Comparison of ENCODE assay signal across 19 mouse cellular contexts in the genomic region with DNA sequence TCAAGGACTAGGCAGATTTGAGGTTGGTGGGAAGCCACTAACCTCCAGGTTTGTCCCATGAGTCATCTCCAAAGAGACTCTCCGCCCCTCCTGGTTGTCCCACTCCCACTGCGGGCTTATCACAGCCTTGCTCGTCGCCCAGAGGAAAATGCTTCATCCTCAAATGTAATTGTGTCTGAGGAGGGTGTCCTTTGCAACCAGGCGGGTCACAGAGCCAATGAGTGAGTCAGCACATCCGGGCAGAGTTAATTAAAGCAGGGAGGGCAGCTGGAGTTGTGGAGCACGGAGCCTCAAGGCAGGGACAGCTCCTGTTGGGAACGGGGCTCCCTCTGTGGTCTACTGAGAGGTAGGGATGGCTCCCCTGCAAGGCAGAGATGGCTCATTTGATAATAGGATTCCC. TPM values are rescaled to one million over a fixed set of nuclear protein-coding genes. Genes with fewer than 3 reads are reported as not detected.
DNase-seq lines count a peak whose midpoint lies in the region; ATAC-seq and TF ChIP-seq lines count a peak whose summit lies in the region.
"Had no signal": no experiment of that assay in that cellular context is flagged by ENCODE, and none has a peak within 500 bp of the region (broad histone marks: within the 10 kb centered on the region; RNA-seq: fewer than 3 reads in every experiment).

No protein-coding gene starts in this region.

- no peak overlapping the region for H3K9ac ChIP-seq in midbrain, embryonic 11.5 days (ENCODE audit: low read length)
- H3K9ac ChIP-seq in midbrain, postnatal 0 days (replicated peaks; ENCODE audit: low read length, poor library complexity, severe bottlenecking): no peak overlapping the region
- H3K9ac ChIP-seq: forebrain, postnatal 0 days; heart, embryonic 15.5 days; hindbrain, embryonic 14.5 days; liver, embryonic 14.5 days; midbrain, embryonic 13.5 days had no signal

- intact Hi-C loops in heart, postnatal 25 days (cut with DNase I): no loop called here

- no peak overlapping the region for H3K4me3 ChIP-seq in midbrain, embryonic 11.5 days (ENCODE audit: low read depth, low read length)
- H3K4me3 ChIP-seq in midbrain, postnatal 0 days (ENCODE audit: low read depth, low read length): no peak overlapping the region
- H3K4me3 ChIP-seq: heart, embryonic 15.5 days; midbrain, embryonic 13.5 days had no signal

- no peaks in the 10 kb centered on the region for H3K4me1 ChIP-seq in midbrain, embryonic 11.5 days (ENCODE audit: control insufficient read depth, insufficient read depth, low read length)
- no peaks in the 10 kb centered on the region for H3K4me1 ChIP-seq in midbrain, postnatal 0 days (ENCODE audit: insufficient read depth, low read length)

- no peak overlapping the region for H3K27ac ChIP-seq in midbrain, embryonic 11.5 days (ENCODE audit: low read depth, low read length)
- H3K27ac ChIP-seq in midbrain, postnatal 0 days (ENCODE audit: low read depth, low read length): no peak overlapping the region
- H3K27ac ChIP-seq: heart, embryonic 15.5 days; hindbrain, embryonic 14.5 days; liver, embryonic 14.5 days; midbrain, embryonic 13.5 days had no signal

- TF ChIP-seq CTCF in midbrain, postnatal 0 days (IDR thresholded peaks at IDR 0.05): no peak

- peak; percentile 42 to 49 for DNase-seq in heart, adult 18-20 months
- no peak for DNase-seq in heart, postnatal 25 days (ENCODE audit: low spot score)
- DNase-seq in midbrain, embryonic 11.5 days (ENCODE audit: low spot score, missing footprints): peak; percentile 77
- no peak for DNase-seq in midbrain, postnatal 0 days (ENCODE audit: low spot score)
- peak; percentile 88 for DNase-seq in Muller cell, postnatal 12 days (ENCODE audit: inconsistent ontology term)
- DNase-seq in natural killer cell, adult 2 months (ENCODE audit: low spot score in 2 of 2): no peak
- DNase-seq: cerebellum, adult 11 months; cerebellum, postnatal 25 days; forebrain, postnatal 0 days; gastrocnemius, postnatal 14 days; kidney, postnatal 14 days; lung, postnatal 14 days; right cerebral cortex, postnatal 25 days had no signal

- H3K9me3 ChIP-seq in midbrain, embryonic 11.5 days (ENCODE audit: control insufficient read depth, low read length): no peaks in the 10 kb centered on the region
- no peaks in the 10 kb centered on the region for H3K9me3 ChIP-seq in midbrain, postnatal 0 days (ENCODE audit: low read length)
- H3K9me3 ChIP-seq: heart, embryonic 15.5 days; midbrain, embryonic 13.5 days had no signal

- H3K36me3 ChIP-seq in midbrain, embryonic 11.5 days (ENCODE audit: control insufficient read depth, insufficient read depth, low read length): no peaks in the 10 kb centered on the region
- H3K36me3 ChIP-seq in midbrain, postnatal 0 days (ENCODE audit: insufficient read depth, low read length): no peaks in the 10 kb centered on the region
- H3K36me3 ChIP-seq: heart, embryonic 15.5 days; midbrain, embryonic 13.5 days had no signal

- no peak overlapping the region for H3K4me2 ChIP-seq in midbrain, embryonic 11.5 days
- no peak overlapping the region for H3K4me2 ChIP-seq in midbrain, postnatal 0 days (ENCODE audit: low read depth, low read length, poor library complexity, severe bottlenecking)
- H3K4me2 ChIP-seq: heart, embryonic 15.5 days; hindbrain, embryonic 14.5 days; midbrain, embryonic 13.5 days had no signal

- no peaks in the 10 kb centered on the region for H3K27me3 ChIP-seq in midbrain, embryonic 11.5 days (ENCODE audit: control insufficient read depth, insufficient read depth, low read length)
- H3K27me3 ChIP-seq in midbrain, postnatal 0 days (ENCODE audit: insufficient read depth, low read length): 0 out of 2 replicates have a peak, but pooled peaks cover 7% of the 10 kb centered on the region

- ATAC-seq in midbrain, embryonic 11.5 days (ENCODE audit: low FRiP score): no peak
- no peak for ATAC-seq in midbrain, postnatal 0 days (ENCODE audit: low FRiP score)
- no peak for ATAC-seq in CD4-positive, CD25-positive, alpha-beta regulatory T cell, adult 4 months
- ATAC-seq: forebrain, postnatal 0 days; intestine, embryonic 16.5 days; midbrain, embryonic 13.5 days had no signal

- WGBS in midbrain, embryonic 11.5 days: 31% methylated on average over 8 of the region's 8 CpGs
- 21% methylated on average over 8 of the region's 8 CpGs for WGBS in midbrain, postnatal 0 days

RNA-seq across cellular contexts. Expression of gene Esrrb, which starts 37.8 kb away (rescaled TPM):
- total RNA-seq in heart, adult 18-20 months (2021): 10 to 100 TPM; 21.5 to 25.2 TPM
- 10 to 100 TPM; 18.6 to 21.4 TPM for total RNA-seq in heart, postnatal 25 days (2021)
- 1.00 and 1.3 TPM in 2 replicates for polyA plus RNA-seq in midbrain, embryonic 11.5 days (2014; fragmentation: Nextera tagmentation; extraction: Ambion mirVana)
- total RNA-seq in midbrain, postnatal 0 days (2014; rRNA removed): 10.1 and 11.6 TPM in 2 replicates
- 3.3 and 4.3 TPM in 2 replicates for polyA plus RNA-seq in midbrain, postnatal 0 days (2015; fragmentation: Nextera tagmentation; extraction: Ambion mirVana)
- polyA plus RNA-seq in CD4-positive, CD25-positive, alpha-beta regulatory T cell, adult 4 months (2017; shearing (Covaris generic)): not detected

Comparison
In these comparisons a context has a peak if more than half of its experiments do, and no peak if none do; other contexts are left out.
1. DNase-seq: peak in heart, adult 18-20 months (2 of 2), midbrain, embryonic 11.5 days (single experiment) and Muller cell, postnatal 12 days (single experiment); none in heart, postnatal 25 days (single experiment), midbrain, postnatal 0 days (single experiment) and natural killer cell, adult 2 months (0 of 2).